Mouse (Mus musculus) erythroblast, embryonic 14.5 days (primary cell): ENCODE results near the gene Usp4. TPM values are rescaled to one million over a fixed set of nuclear protein-coding genes. Genes with fewer than 3 reads are reported as not detected.

Source experiments
- H3K27me3 ChIP-seq: 2 replicates; pipeline ENCODE4 v1.6.1; 2012; ENCODE audit warnings: inconsistent platforms; ENCODE audit not compliant: control insufficient read depth
- H3K36me3 ChIP-seq: 2 replicates; pipeline ENCODE4 v1.6.1; 2012; ENCODE audit warnings: mild to moderate bottlenecking, inconsistent platforms; ENCODE audit not compliant: control insufficient read depth
- H3K4me1 ChIP-seq: 2 replicates; pipeline ENCODE4 v1.6.1; 2012; ENCODE audit warnings: inconsistent platforms; ENCODE audit not compliant: control insufficient read depth
- H3K4me3 ChIP-seq: replicated peaks from 2 replicates; pipeline ENCODE3; 2012; ENCODE audit warnings: moderate library complexity, mild to moderate bottlenecking, inconsistent platforms
- H3K9me3 ChIP-seq: 2 replicates; pipeline ENCODE4 v1.6.1; 2012; ENCODE audit warnings: low read length, inconsistent platforms, mixed read lengths; ENCODE audit not compliant: control insufficient read depth
- GATA1 ChIP-seq: IDR thresholded peaks from 2 replicates; pipeline ENCODE4 v1.6.1; 2012; ENCODE audit warnings: low read length, inconsistent platforms, mixed read lengths
- TAL1 ChIP-seq: IDR thresholded peaks from 3 replicates; pipeline ENCODE4 v1.6.1; 2012; ENCODE audit warnings: low read length, inconsistent platforms, mixed read lengths
- polyA plus RNA-seq: library from polyadenylated mRNA; stranded (reverse); fragments of >175 nt; gene quantifications from 2 replicates; pipeline ENCODE4 v1.2.3, GENCODE M21; 2012

The Usp4 gene
- polyA plus RNA-seq, 1 experiment: 16.0 TPM

DNA sequence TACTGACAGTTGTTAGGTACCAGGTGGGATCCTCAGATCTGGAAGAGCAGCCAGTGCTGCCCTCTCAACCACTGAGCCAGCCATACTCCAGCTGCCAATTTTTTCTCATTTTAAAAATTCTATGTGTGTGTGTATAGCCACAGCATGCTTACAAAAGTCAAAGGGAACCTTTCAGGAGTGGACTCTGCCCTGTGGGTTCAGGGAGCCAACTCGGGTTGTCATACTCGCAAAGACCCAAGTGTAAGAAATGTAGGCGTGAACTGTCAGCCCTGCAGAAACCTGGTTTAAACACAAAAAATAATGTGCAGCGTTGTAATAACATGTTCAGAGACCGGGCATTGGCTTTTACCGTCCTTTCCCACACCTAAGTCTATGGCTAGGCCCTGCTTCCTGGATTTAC is 46.5 kb downstream of the Usp4 start:
- Histone ChIP-seq H3K9me3 (no peaks in the 10 kb centered on the region), H3K27me3 (no peaks in the 10 kb centered on the region), H3K4me3 (no peak overlapping the region), H3K36me3 (peaks cover 56% of the 10 kb centered on the region), H3K4me1 (no peaks in the 10 kb centered on the region; the same call in 1 of the 2 replicates)
- TF ChIP-seq TAL1: no peak
- TF ChIP-seq GATA1: no peak

DNA sequence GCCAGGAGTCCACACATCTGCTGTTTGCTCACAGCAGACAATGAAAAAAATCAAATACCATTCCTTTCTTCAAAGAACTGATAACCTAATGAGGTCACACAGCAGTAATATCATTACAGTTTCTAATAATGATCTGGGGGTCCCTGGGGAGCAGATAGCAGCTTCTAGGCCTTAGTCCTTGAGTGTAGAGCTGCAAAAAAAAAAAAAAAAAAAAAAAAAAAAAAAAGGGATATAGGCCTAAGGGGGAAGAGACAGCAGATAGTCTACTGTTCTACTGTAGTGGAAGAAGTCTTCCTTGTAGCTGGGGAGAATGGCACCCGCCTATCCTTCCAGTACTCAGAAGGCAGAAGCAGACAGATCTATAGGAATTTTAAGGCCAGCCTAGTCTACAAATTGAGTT is 47.8 kb downstream of the Usp4 start:
- TF ChIP-seq TAL1 (no peak; the same call in 2 of the 3 replicates), GATA1 (no peak)
- H3K36me3 ChIP-seq: peaks cover 45% of the 10 kb centered on the region
- no peaks in the 10 kb centered on the region; the same call in 1 of the 2 replicates for H3K4me1 ChIP-seq

DNA sequence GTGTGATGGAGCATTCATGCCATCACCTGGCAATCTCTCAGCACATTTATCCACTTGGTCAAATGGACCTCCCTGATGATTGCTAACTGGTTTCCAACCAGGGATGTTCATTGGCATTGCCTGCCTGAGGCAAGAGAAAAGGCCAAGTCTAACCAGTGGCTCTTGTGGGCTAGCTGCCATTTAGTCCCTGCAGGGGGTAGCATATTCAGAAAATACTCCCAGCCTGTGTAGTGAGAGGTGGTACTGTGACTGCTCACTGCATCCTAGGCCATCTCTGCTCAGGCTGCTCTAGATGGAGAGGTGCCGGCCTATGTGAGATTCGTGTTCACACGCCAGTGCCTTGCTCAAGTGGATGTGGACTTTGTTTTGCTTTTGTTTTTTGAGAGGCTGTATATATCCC is 50.7 kb downstream of the Usp4 start:
- peaks cover 16% of the 10 kb centered on the region for H3K36me3 ChIP-seq
- H3K9me3 ChIP-seq: no peaks in the 10 kb centered on the region
- no peaks in the 10 kb centered on the region for H3K27me3 ChIP-seq
- H3K4me1 ChIP-seq: no peaks in the 10 kb centered on the region; the same call in none of the 2 replicates
- no peak for TF ChIP-seq TAL1
- TF ChIP-seq GATA1: no peak
- H3K4me3 ChIP-seq: no peak overlapping the region

More for the DNA sequence above, 47.8 kb downstream of the Usp4 start:
- H3K9me3 ChIP-seq: no peaks in the 10 kb centered on the region
- no peak overlapping the region for H3K4me3 ChIP-seq
- H3K27me3 ChIP-seq: no peaks in the 10 kb centered on the region

DNA sequence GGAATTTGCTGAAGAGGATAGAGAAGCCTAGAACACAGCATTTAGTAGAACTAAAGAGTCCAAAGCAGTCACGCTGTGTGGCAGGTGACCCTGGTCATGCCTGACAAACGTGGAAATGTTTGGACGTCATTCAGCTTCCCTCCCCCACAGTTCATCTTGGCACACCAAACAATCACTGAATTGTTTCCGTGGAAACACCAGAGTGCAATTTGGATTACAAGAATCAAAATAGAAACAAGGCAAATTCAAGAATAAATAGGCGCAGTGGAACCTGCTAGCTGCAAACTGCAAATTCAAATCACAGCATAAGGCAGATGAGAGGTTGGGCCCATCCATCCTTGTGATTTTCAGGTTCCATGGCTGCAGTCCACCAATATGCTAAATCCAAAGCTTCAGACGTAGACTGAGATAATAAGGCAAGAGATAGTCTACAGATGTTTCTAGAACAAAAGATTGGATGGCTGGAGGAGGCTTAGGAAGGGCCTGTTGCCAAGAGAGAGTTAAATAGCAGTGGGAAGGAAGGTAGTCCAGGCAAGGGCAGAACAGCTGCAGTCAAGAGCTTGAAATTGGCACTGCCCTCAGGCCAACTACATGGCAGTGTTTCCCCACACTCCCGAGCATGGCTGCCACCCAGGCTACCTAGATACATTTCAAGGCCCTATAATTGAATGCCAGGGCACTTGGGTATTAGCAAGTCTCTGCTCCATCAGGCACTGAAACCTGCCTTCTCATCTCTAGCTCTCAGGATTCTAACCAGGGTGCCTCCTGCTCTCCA is 53.7 kb downstream of the Usp4 start:
- TF ChIP-seq TAL1 (no peak), GATA1 (no peak)
- Histone ChIP-seq H3K27me3 (no peaks in the 10 kb centered on the region), H3K9me3 (no peaks in the 10 kb centered on the region), H3K4me1 (peaks cover 7% of the 10 kb centered on the region), H3K36me3 (peaks cover 3% of the 10 kb centered on the region; the same call in 1 of the 2 replicates), H3K4me3 (no peak overlapping the region)

DNA sequence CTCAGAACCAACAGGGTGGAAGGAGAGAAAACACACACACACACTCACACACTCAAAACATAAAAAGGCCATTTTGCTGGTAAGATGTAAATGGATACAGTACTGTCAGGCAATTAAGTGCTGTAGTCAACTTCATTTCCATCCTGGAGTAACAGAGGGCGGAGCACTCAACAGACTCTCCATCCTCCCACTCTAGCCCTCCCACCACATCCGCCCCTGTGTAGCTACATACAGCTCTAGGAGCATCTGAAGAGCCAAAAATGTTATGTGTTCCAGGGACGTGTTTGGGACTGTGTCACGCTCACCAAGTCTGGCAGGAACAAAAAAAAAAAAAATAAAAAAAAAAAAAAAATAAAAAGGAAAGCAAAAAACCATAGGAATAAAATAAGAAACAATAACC is 55.4 kb downstream of the Usp4 start:
- no peaks in the 10 kb centered on the region for H3K27me3 ChIP-seq
- peaks cover 7% of the 10 kb centered on the region for H3K4me1 ChIP-seq
- TF ChIP-seq TAL1: no peak
- TF ChIP-seq GATA1: no peak
- no peaks in the 10 kb centered on the region for H3K9me3 ChIP-seq
- H3K4me3 ChIP-seq: no peak overlapping the region
- H3K36me3 ChIP-seq: no peaks in the 10 kb centered on the region; the same call in 1 of the 2 replicates

DNA sequence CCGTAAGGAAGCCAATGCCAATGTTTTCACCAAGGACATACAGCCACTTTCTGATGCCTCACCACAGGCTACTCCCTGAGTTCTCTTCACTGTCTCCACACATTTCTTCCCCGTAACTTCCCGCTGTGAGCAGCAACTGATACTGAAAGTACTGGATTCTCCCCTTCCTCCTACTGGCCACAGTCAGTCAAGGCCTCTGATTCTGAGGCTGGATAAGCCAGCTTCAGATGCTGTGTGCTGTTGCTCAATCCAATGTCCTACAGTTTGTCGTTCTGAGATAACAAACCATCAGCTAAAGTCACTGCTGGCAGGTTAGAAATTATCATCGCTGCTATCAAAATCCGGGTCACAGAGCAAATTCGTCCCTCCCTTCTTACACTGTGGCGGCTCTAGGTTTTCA is 56.8 kb downstream of the Usp4 start:
- TF ChIP-seq TAL1 (no peak), GATA1 (no peak)
- Histone ChIP-seq H3K4me1 (peaks cover 7% of the 10 kb centered on the region), H3K9me3 (no peaks in the 10 kb centered on the region), H3K36me3 (no peaks in the 10 kb centered on the region), H3K4me3 (no peak overlapping the region), H3K27me3 (no peaks in the 10 kb centered on the region)

DNA sequence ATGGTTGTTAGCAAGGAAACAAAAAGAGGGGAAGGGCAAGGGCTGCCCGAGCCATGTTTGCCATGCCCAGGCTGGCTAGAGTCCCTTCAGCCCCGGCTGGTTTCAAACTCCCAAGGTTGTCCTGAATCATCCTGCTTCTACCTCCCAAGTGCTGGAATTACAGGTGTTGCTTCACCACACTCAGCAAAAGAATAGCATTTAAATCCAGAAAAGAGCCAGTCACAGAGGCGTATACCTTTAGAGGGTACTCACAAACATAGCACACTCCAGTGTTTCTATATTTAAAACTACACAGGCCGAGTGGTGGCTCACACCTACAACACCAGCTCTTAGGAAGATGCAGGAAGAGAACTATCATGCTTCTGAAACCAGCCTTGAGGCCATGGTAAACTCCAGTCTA is 61.9 kb downstream of the Usp4 start:
- TF ChIP-seq TAL1 (no peak), GATA1 (no peak)

DNA sequence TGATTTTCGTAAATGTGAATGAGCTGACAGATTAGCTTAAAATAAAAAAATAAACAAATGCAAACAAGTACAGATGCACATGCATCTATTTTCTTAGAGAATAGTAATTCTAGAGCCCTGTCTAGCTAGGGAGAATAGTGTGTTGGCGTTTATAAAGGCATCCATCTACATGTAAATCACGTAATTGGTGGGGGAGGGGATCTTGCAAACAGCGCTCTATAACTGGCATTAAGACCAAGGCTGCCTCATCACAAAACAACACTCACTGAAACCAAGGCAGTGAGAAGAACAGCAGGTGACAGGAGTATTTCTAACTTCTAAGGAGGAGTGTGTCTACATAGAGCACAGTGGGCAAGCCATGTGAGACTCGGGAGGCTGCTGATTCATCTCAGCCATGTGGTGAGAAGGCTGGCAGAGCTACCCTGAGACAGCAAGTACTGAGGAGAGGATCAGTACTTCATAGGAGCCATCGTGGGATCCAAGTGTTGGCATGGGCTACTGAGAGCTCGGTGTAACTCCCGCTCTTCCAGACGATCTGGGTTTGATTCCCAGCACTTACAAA is 63.8 kb downstream of the Usp4 start:
- no peaks in the 10 kb centered on the region for H3K27me3 ChIP-seq
- no peaks in the 10 kb centered on the region for H3K9me3 ChIP-seq
- no peaks in the 10 kb centered on the region for H3K36me3 ChIP-seq

More for the DNA sequence above, 61.9 kb downstream of the Usp4 start:
- Histone ChIP-seq H3K36me3 (no peaks in the 10 kb centered on the region), H3K4me3 (no peak overlapping the region), H3K4me1 (peaks cover 4% of the 10 kb centered on the region), H3K9me3 (no peaks in the 10 kb centered on the region), H3K27me3 (no peaks in the 10 kb centered on the region)

GRCm38 (mm10) chr9:108412221-108412620 is 64.6 kb downstream of the Usp4 start:
- H3K4me3 ChIP-seq: no peak overlapping the region
- H3K9me3 ChIP-seq: no peaks in the 10 kb centered on the region
- H3K27me3 ChIP-seq: no peaks in the 10 kb centered on the region
- TF ChIP-seq GATA1 (no peak), TAL1 (no peak)
- H3K36me3 ChIP-seq: no peaks in the 10 kb centered on the region
- no peaks in the 10 kb centered on the region; the same call in 1 of the 2 replicates for H3K4me1 ChIP-seq

More for the DNA sequence above, 63.8 kb downstream of the Usp4 start:
- H3K4me3 ChIP-seq: no peak overlapping the region
- TF ChIP-seq GATA1 (no peak), TAL1 (no peak)
- H3K4me1 ChIP-seq: no peaks in the 10 kb centered on the region; the same call in 1 of the 2 replicates
